ENCODE assay signal across 8 mouse cellular contexts in genomic region chr8:83997511-83998141, GRCm38 (mm10). TPM values are rescaled to one million over a fixed set of nuclear protein-coding genes. Genes with fewer than 3 reads are reported as not detected.
A peak's percentile ranks its signal among the peaks of the same experiment; 100 is the strongest.
DNase-seq lines count a peak whose midpoint lies in the region; ATAC-seq and TF ChIP-seq lines count a peak whose summit lies in the region.

Gene Samd1, plus strand, starts transcription at chr8:83997672.

- peaks cover 14% of the 10 kb centered on the region for H3K27me3 ChIP-seq in hindbrain, embryonic 15.5 days
- peaks cover 33% of the 10 kb centered on the region for H3K27me3 ChIP-seq in limb, embryonic 10.5 days (ENCODE audit: low read depth, poor library complexity, severe bottlenecking)
- H3K27me3 ChIP-seq in midbrain, embryonic 12.5 days: peaks cover 37% of the 10 kb centered on the region
- H3K27me3 ChIP-seq in stomach, embryonic 15.5 days (replicated peaks): no peaks in the 10 kb centered on the region

- peak within 1 kb of the TSS; percentile 68 for H3K4me3 ChIP-seq in layer of hippocampus, adult 2 months
- peak within 1 kb of the TSS; percentile 79 for H3K4me3 ChIP-seq in hindbrain, embryonic 15.5 days
- peak within 1 kb of the TSS; percentile 87 for H3K4me3 ChIP-seq in limb, embryonic 10.5 days
- H3K4me3 ChIP-seq in midbrain, embryonic 12.5 days: peak within 1 kb of the TSS; percentile 86
- H3K4me3 ChIP-seq in stomach, embryonic 15.5 days (replicated peaks): peak within 1 kb of the TSS; percentile 84

- H3K36me3 ChIP-seq in hindbrain, embryonic 15.5 days: peaks cover 15% of the 10 kb centered on the region
- peaks cover 56% of the 10 kb centered on the region for H3K36me3 ChIP-seq in limb, embryonic 10.5 days
- peaks cover 21% of the 10 kb centered on the region for H3K36me3 ChIP-seq in midbrain, embryonic 12.5 days
- peaks cover 26% of the 10 kb centered on the region for H3K36me3 ChIP-seq in stomach, embryonic 15.5 days

- WGBS in hindbrain, embryonic 15.5 days: under 1% methylated on average over 41 of the region's 112 CpGs
- 12% methylated on average over 105 of the region's 112 CpGs for WGBS in limb, embryonic 10.5 days
- no CpG with 5 or more reads among the region's 112 CpGs for WGBS in midbrain, embryonic 12.5 days
- WGBS in stomach, embryonic 15.5 days: under 1% methylated on average over 30 of the region's 112 CpGs

- peaks cover 31% of the 10 kb centered on the region for H3K4me1 ChIP-seq in hindbrain, embryonic 15.5 days (replicated peaks)
- H3K4me1 ChIP-seq in limb, embryonic 10.5 days: peaks cover 48% of the 10 kb centered on the region
- peaks cover 31% of the 10 kb centered on the region for H3K4me1 ChIP-seq in midbrain, embryonic 12.5 days
- peaks cover 21% of the 10 kb centered on the region for H3K4me1 ChIP-seq in stomach, embryonic 15.5 days

- H3K27ac ChIP-seq in layer of hippocampus, adult 2 months: peak within 1 kb of the TSS; percentile 94
- peak within 1 kb of the TSS; percentile 91 for H3K27ac ChIP-seq in hindbrain, embryonic 15.5 days (replicated peaks)
- H3K27ac ChIP-seq in limb, embryonic 10.5 days: peak within 1 kb of the TSS; percentile 96
- H3K27ac ChIP-seq in midbrain, embryonic 12.5 days (replicated peaks): peak within 1 kb of the TSS; percentile 97
- H3K27ac ChIP-seq in stomach, embryonic 15.5 days: peak within 1 kb of the TSS; percentile 98

- peak in 1 of 2 experiments; percentile 52 for DNase-seq in layer of hippocampus, adult 2 months (ENCODE audit: low spot score in 2 of 2)
- DNase-seq in layer of hippocampus, adult 9-10 months (ENCODE audit: low spot score): no peak
- DNase-seq in cerebellum, adult 8-10 months: peak; percentile 53
- DNase-seq in gastrocnemius, adult 18-20 months (ENCODE audit: low spot score): no peak
- DNase-seq in limb, embryonic 10.5 days (ENCODE audit: low spot score): peak; percentile 58

- peak within 1 kb of the TSS; percentile 92 for H3K4me2 ChIP-seq in hindbrain, embryonic 15.5 days
- H3K4me2 ChIP-seq in midbrain, embryonic 12.5 days (replicated peaks): peak within 1 kb of the TSS; percentile 86
- H3K4me2 ChIP-seq in stomach, embryonic 15.5 days: peak within 1 kb of the TSS; percentile 91

- peak within 1 kb of the TSS; percentile 81 for H3K9ac ChIP-seq in hindbrain, embryonic 15.5 days
- H3K9ac ChIP-seq in midbrain, embryonic 12.5 days (replicated peaks): peak within 1 kb of the TSS; percentile 87
- peak within 1 kb of the TSS; percentile 82 for H3K9ac ChIP-seq in stomach, embryonic 15.5 days

- ATAC-seq in hindbrain, embryonic 15.5 days (ENCODE audit: low FRiP score, low read depth): no peak
- ATAC-seq in midbrain, embryonic 12.5 days (ENCODE audit: low FRiP score, low read depth): peak; percentile 9; the same call in 1 of the 2 replicates
- ATAC-seq in stomach, embryonic 15.5 days (ENCODE audit: insufficient read depth, low FRiP score, low read depth): no peak

- no peaks in the 10 kb centered on the region for H3K9me3 ChIP-seq in hindbrain, embryonic 15.5 days
- no peaks in the 10 kb centered on the region for H3K9me3 ChIP-seq in limb, embryonic 10.5 days (replicated peaks)
- H3K9me3 ChIP-seq in midbrain, embryonic 12.5 days: no peaks in the 10 kb centered on the region
- H3K9me3 ChIP-seq in stomach, embryonic 15.5 days: no peaks in the 10 kb centered on the region

- TF ChIP-seq CTCF in layer of hippocampus, adult 2 months (conservative IDR thresholded peaks at IDR 0.05): no peak

RNA-seq across cellular contexts. Expression of gene Samd1, which starts in this region (rescaled TPM):
- 10 to 100 TPM; 40.7 to 41.2 TPM for total RNA-seq in layer of hippocampus, adult 2 months (2021)
- 10 to 100 TPM; 12.3 to 16.9 TPM for total RNA-seq in gastrocnemius, adult 18-20 months (2021)
- 6.2 and 7.3 TPM in 2 replicates for polyA plus RNA-seq in hindbrain, embryonic 15.5 days (2015; fragmentation: Nextera tagmentation; extraction: Ambion mirVana)
- 10.3 and 12.5 TPM in 2 replicates for polyA plus RNA-seq in limb, embryonic 10.5 days (2016; fragmentation: Nextera tagmentation; extraction: Ambion mirVana)
- polyA plus RNA-seq in midbrain, embryonic 12.5 days (2016; fragmentation: Nextera tagmentation; extraction: Ambion mirVana): 7.7 and 9.7 TPM in 2 replicates
- polyA plus RNA-seq in stomach, embryonic 15.5 days (2015; fragmentation: Nextera tagmentation; extraction: Ambion mirVana): 8.9 and 9.9 TPM in 2 replicates

Comparison
In these comparisons a context has a peak if more than half of its experiments do, and no peak if none do; other contexts are left out.
1. DNase-seq: peak in cerebellum, adult 8-10 months (single experiment) and limb, embryonic 10.5 days (single experiment); none in layer of hippocampus, adult 9-10 months (single experiment) and gastrocnemius, adult 18-20 months (single experiment).
2. Peak in every context shown above with its lines, with median percentiles within 50 percentile points of each other: H3K27ac ChIP-seq, H3K4me3 ChIP-seq, H3K4me2 ChIP-seq and H3K9ac ChIP-seq.